10 mouse cellular contexts compared by ENCODE assay signal in the genomic region with DNA sequence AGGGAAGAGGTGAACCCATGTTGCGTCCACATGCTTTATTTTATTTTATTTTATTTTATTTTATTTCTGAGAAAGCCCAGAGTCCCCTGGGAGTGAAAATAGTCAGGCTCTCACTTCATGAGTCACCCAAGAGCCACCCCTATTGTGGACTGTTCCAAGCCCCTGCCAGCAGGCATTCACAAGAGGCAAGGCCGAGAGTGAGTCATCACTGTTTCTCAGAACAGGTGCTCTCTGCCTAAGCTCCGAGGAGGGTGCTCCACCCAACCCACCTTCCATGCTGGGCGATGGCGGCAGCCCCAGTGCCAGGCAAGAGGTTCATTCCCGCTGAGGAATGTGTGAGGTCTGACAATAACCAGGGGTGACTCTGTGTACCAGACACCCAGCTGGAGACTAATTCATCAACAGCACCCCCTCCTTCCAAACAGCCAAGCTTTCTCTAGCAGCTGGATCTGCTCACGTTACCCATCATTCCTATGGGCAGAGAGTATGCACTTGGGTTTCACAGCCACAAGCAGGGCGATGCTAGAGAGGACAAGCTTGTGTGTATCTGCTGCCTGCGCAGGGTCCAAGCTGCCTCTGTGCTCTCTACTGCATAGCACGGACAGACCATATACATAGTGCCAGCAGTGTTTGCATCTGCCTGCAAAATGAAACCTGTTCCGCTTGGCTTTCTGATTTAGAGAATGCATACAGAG.
DNase-seq lines count a peak whose midpoint lies in the region; ATAC-seq and TF ChIP-seq lines count a peak whose summit lies in the region.
"Had no signal": no experiment of that assay in that cellular context is flagged by ENCODE, and none has a peak within 500 bp of the region (broad histone marks: within the 10 kb centered on the region; RNA-seq: fewer than 3 reads in every experiment).

No protein-coding gene starts in this region.

- no peaks in the 10 kb centered on the region for H3K4me1 ChIP-seq in forebrain, postnatal 0 days (ENCODE audit: insufficient read depth)
- no peaks in the 10 kb centered on the region for H3K4me1 ChIP-seq in forebrain, embryonic 16.5 days (replicated peaks; ENCODE audit: control insufficient read depth, insufficient read depth, low read length)
- peaks cover 17% of the 10 kb centered on the region for H3K4me1 ChIP-seq in embryonic facial prominence, embryonic 15.5 days
- peaks cover 24% of the 10 kb centered on the region for H3K4me1 ChIP-seq in stomach, embryonic 16.5 days (ENCODE audit: control insufficient read depth, insufficient read depth, low read length)

- no peak overlapping the region for H3K9ac ChIP-seq in forebrain, postnatal 0 days
- no peak overlapping the region for H3K9ac ChIP-seq in forebrain, embryonic 16.5 days (replicated peaks; ENCODE audit: low read depth, low read length)
- H3K9ac ChIP-seq in embryonic facial prominence, embryonic 15.5 days = no peak overlapping the region
- H3K9ac ChIP-seq in stomach, embryonic 16.5 days (ENCODE audit: low read length) = no peak overlapping the region; the same call in 1 of the 2 replicates
- H3K9ac ChIP-seq: liver, embryonic 15.5 days had no signal

- H3K27me3 ChIP-seq in forebrain, postnatal 0 days (ENCODE audit: insufficient read depth, low read length) = no peaks in the 10 kb centered on the region
- H3K27me3 ChIP-seq in forebrain, embryonic 16.5 days (replicated peaks; ENCODE audit: control insufficient read depth, insufficient read depth, low read length) = no peaks in the 10 kb centered on the region
- no peaks in the 10 kb centered on the region for H3K27me3 ChIP-seq in embryonic facial prominence, embryonic 15.5 days
- H3K27me3 ChIP-seq in stomach, embryonic 16.5 days (ENCODE audit: control insufficient read depth, insufficient read depth, low read length) = no peaks in the 10 kb centered on the region
- H3K27me3 ChIP-seq: liver, embryonic 15.5 days had no signal

- no peak overlapping the region for H3K4me3 ChIP-seq in forebrain, postnatal 0 days (ENCODE audit: low read depth, low read length)
- H3K4me3 ChIP-seq in forebrain, embryonic 16.5 days (replicated peaks; ENCODE audit: low read length) = no peak overlapping the region
- H3K4me3 ChIP-seq in embryonic facial prominence, embryonic 15.5 days (replicated peaks) = no peak overlapping the region
- no peak overlapping the region for H3K4me3 ChIP-seq in stomach, embryonic 16.5 days (replicated peaks; ENCODE audit: low read length)
- H3K4me3 ChIP-seq: liver, embryonic 15.5 days had no signal

- DNase-seq in forebrain, postnatal 0 days = no peak
- peak; percentile 47 to 58 for DNase-seq in right cerebral cortex, adult 2 months (ENCODE audit: low spot score in 2 of 2)
- DNase-seq in right cerebral cortex, postnatal 10 days (ENCODE audit: low spot score in 2 of 2) = no peak
- DNase-seq in gastrocnemius, adult 18-20 months (ENCODE audit: low spot score) = no peak

- no peak for TF ChIP-seq CTCF in forebrain, postnatal 0 days (IDR thresholded peaks at IDR 0.05; ENCODE audit: low read depth)

- no peak overlapping the region for H3K27ac ChIP-seq in forebrain, postnatal 0 days (ENCODE audit: low read depth, low read length)
- H3K27ac ChIP-seq in forebrain, embryonic 16.5 days (ENCODE audit: low read length) = no peak overlapping the region
- H3K27ac ChIP-seq in embryonic facial prominence, embryonic 15.5 days (replicated peaks) = peak overlapping the region; percentile 68; the same call in 1 of the 2 replicates
- peak overlapping the region; percentile 59 for H3K27ac ChIP-seq in stomach, embryonic 16.5 days (ENCODE audit: low read length)
- H3K27ac ChIP-seq: hindbrain, postnatal 0 days; liver, embryonic 15.5 days had no signal

- no peaks in the 10 kb centered on the region for H3K36me3 ChIP-seq in forebrain, postnatal 0 days (ENCODE audit: insufficient read depth)
- H3K36me3 ChIP-seq in forebrain, embryonic 16.5 days (ENCODE audit: control insufficient read depth, insufficient read depth) = no peaks in the 10 kb centered on the region
- H3K36me3 ChIP-seq in embryonic facial prominence, embryonic 15.5 days = no peaks in the 10 kb centered on the region
- H3K36me3 ChIP-seq in stomach, embryonic 16.5 days (ENCODE audit: control insufficient read depth, insufficient read depth, low read length) = no peaks in the 10 kb centered on the region
- H3K36me3 ChIP-seq: liver, embryonic 15.5 days had no signal

- WGBS in forebrain, postnatal 0 days = 81% methylated on average over 11 of the region's 11 CpGs
- 80% methylated on average over 11 of the region's 11 CpGs for WGBS in forebrain, embryonic 16.5 days
- 56% methylated on average over 11 of the region's 11 CpGs for WGBS in embryonic facial prominence, embryonic 15.5 days
- WGBS in stomach, embryonic 16.5 days = 45% methylated on average over 11 of the region's 11 CpGs

- H3K9me3 ChIP-seq in forebrain, postnatal 0 days (ENCODE audit: low read length) = no peaks in the 10 kb centered on the region
- H3K9me3 ChIP-seq in forebrain, embryonic 16.5 days (ENCODE audit: control insufficient read depth, low read length) = no peaks in the 10 kb centered on the region
- no peaks in the 10 kb centered on the region for H3K9me3 ChIP-seq in embryonic facial prominence, embryonic 15.5 days (replicated peaks)
- H3K9me3 ChIP-seq in stomach, embryonic 16.5 days (replicated peaks; ENCODE audit: control insufficient read depth, low read length) = no peaks in the 10 kb centered on the region
- H3K9me3 ChIP-seq: liver, embryonic 15.5 days had no signal

- ATAC-seq in forebrain, postnatal 0 days = peak; percentile 38
- ATAC-seq in forebrain, embryonic 16.5 days = no peak
- peak; percentile 41 for ATAC-seq in embryonic facial prominence, embryonic 15.5 days (ENCODE audit: insufficient number of reproducible peaks, low FRiP score, low TSS enrichment, low read depth)
- ATAC-seq in stomach, embryonic 16.5 days (ENCODE audit: insufficient read depth, low FRiP score) = peak; percentile 88
- no peak for ATAC-seq in megakaryocyte-erythroid progenitor cell, adult 5-6 weeks (replicated peaks; ENCODE audit: low FRiP score, low TSS enrichment, poor library complexity, severe bottlenecking)
- ATAC-seq: hindbrain, postnatal 0 days had no signal

- no peak overlapping the region for H3K4me2 ChIP-seq in forebrain, postnatal 0 days (ENCODE audit: low read depth)
- H3K4me2 ChIP-seq in forebrain, embryonic 16.5 days (ENCODE audit: low read length) = no peak overlapping the region
- no peak overlapping the region for H3K4me2 ChIP-seq in embryonic facial prominence, embryonic 15.5 days (replicated peaks)
- H3K4me2 ChIP-seq in stomach, embryonic 16.5 days (ENCODE audit: low read depth, low read length) = no peak overlapping the region; the same call in 1 of the 2 replicates
- H3K4me2 ChIP-seq: liver, embryonic 15.5 days had no signal

Comparison
In these comparisons a context has a peak if more than half of its experiments do, and no peak if none do; other contexts are left out.
1. ATAC-seq: peak in forebrain, postnatal 0 days (single experiment), embryonic facial prominence, embryonic 15.5 days (single experiment) and stomach, embryonic 16.5 days (single experiment); none in forebrain, embryonic 16.5 days (single experiment) and megakaryocyte-erythroid progenitor cell, adult 5-6 weeks (single experiment).
2. DNase-seq: peak in right cerebral cortex, adult 2 months (2 of 2); none in forebrain, postnatal 0 days (single experiment), right cerebral cortex, postnatal 10 days (0 of 2) and gastrocnemius, adult 18-20 months (single experiment).
3. H3K27ac ChIP-seq: peak in embryonic facial prominence, embryonic 15.5 days (single experiment) and stomach, embryonic 16.5 days (single experiment); none in forebrain, postnatal 0 days (single experiment) and forebrain, embryonic 16.5 days (single experiment).